Mouse (Mus musculus): ENCODE measurements around the gene Ogt. TPM values are rescaled to one million over a fixed set of nuclear protein-coding genes. Genes with fewer than 3 reads are reported as not detected.

The Ogt gene
- total RNA-seq, 1 experiment: 76.5 TPM

DNA sequence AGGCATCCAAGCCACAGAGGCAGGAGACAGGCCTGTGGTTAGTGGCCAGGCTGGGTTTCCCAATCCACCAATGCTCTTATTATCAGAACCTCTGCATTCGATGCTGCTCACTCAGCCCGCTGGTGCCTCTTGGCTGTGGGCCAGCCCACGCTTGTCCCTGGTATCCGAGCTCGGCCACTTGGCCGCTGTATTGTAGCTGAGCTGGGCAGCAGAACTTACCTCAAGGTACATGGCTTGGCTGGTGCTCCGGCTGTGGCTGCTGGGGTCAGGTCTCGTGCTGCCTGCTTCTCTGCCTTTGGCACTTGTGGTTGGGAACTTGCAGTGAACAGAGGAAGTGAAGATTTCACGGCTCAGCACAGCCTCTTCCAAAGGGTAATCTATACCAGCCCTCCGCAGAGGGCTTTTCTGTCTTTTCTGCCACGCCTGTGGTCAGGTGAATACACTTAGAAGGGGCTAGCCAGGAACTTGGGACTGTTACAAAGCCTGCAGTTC lies 94.0 kb downstream of the Ogt start, which contains the start of gene Cxcr3:
Cxcr3 (minus strand) TSS at position 442 of the 492 bp plus-strand sequence.
- H3K27ac ChIP-seq (ENCODE audit: insufficient read depth, low read depth, low read length, poor library complexity, severe bottlenecking): no peak within 1 kb of the TSS
- TF ChIP-seq ZNF384 (IDR thresholded peaks at IDR 0.05; ENCODE audit: low read depth, low read length) (no peak), CHD2 (IDR thresholded peaks at IDR 0.05; ENCODE audit: low read depth, low read length) (no peak), ZC3H11A (IDR thresholded peaks at IDR 0.05; ENCODE audit: borderline replicate concordance, low read depth, low read length) (no peak), HCFC1 (IDR thresholded peaks at IDR 0.05; ENCODE audit: borderline replicate concordance, insufficient read depth, low read length) (no peak), MAFK (IDR thresholded peaks at IDR 0.05; ENCODE audit: insufficient read depth, low read depth, low read length) (no peak)
- no peaks in the 10 kb centered on the region for H3K36me3 ChIP-seq (ENCODE audit: control insufficient read depth, insufficient read depth, low read length, poor library complexity, severe bottlenecking)
- no peak for DNase-seq (ENCODE audit: low read depth, low spot score)
- no peaks in the 10 kb centered on the region for H3K9me3 ChIP-seq (ENCODE audit: control insufficient read depth, insufficient read depth, low read depth, low read length)
- H3K9ac ChIP-seq (ENCODE audit: insufficient read depth, low read depth, low read length, poor library complexity, severe bottlenecking): no peak within 1 kb of the TSS
- H3K4me1 ChIP-seq (ENCODE audit: control insufficient read depth in 2 of 2, insufficient read depth in 2 of 2, low read length in 2 of 2, poor library complexity in 1 of 2): peaks cover 0 to 4% of the 10 kb centered on the region in 2 experiments; a peak in 1 of 4 replicates
- H3K4me3 ChIP-seq (ENCODE audit: insufficient read depth in 1 of 2, low read depth in 1 of 2, low read length in 2 of 2, poor library complexity in 1 of 2, severe bottlenecking in 1 of 2): no peak within 1 kb of the TSS
- in situ Hi-C loops (cut with MboI; ENCODE audit: low sequenced_read_pairs in 2 of 2, unreplicated experiment in 2 of 2): no loop called here

Other genes with a start within 250 kb of the Ogt start
- gene Zmym3, start 219.2 kb upstream of the Ogt start, total RNA-seq (2012; rRNA removed): 53.9 and 62.5 TPM in 2 replicates
- 259 and 271 TPM in 2 replicates for gene Nono, start 210.7 kb upstream of the Ogt start, total RNA-seq (2012; rRNA removed)
- 2.2 and 2.8 TPM in 2 replicates for gene Itgb1bp2, start 191.0 kb upstream of the Ogt start, total RNA-seq (2012; rRNA removed)
- 40.9 and 47.0 TPM in 2 replicates for gene Taf1, start 107.3 kb upstream of the Ogt start, total RNA-seq (2012; rRNA removed)
- gene Cxcr3, start 94.2 kb downstream of the Ogt start, total RNA-seq (2012; rRNA removed): not detected in 2 replicates
- 15.4 and 17.5 TPM in 2 replicates for gene Gm4779, start 154.4 kb downstream of the Ogt start, total RNA-seq (2012; rRNA removed)
- gene 8030474K03Rik, start 154.6 kb downstream of the Ogt start, total RNA-seq (2012; rRNA removed): 9.0 and 12.9 TPM in 2 replicates
- 1.1 and 1.3 TPM in 2 replicates for gene Nhsl2, start 209.3 kb downstream of the Ogt start, total RNA-seq (2012; rRNA removed)